Mouse (Mus musculus): ENCODE measurements around the gene Mettl23.
"Not testable (repeated sequence)": the region's sequence is repeated elsewhere in the genome, so short reads cannot be mapped to it uniquely, and the experiment has no call there.

Mettl23 gene

GRCm38 (mm10) chr11:116819932-116820593 is 23.0 kb upstream of the Mettl23 start:
- no peak for DNase-seq

GRCm38 (mm10) chr11:116821057-116821940 is 21.8 kb upstream of the Mettl23 start:
- no peak for DNase-seq

DNA sequence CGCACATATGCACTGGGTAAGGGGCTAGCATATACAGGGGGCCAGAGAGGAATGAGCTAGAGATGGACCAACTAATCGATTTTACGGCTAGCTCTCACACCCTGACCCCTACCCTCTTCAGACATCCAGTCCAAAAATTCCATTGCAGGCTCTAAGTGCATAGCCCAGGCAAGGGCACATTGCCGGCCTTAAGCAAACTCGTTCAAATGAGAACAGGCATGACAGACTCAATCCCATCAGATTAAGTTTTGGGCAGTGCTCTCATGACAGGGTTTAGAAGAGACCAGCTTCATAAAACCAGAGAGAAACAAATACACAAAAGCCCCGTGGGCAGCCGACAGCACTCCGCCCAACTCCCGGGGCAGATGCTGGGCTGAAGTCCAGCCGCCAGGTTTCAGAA is 20.9 kb upstream of the Mettl23 start:
- DNase-seq = no peak

DNA sequence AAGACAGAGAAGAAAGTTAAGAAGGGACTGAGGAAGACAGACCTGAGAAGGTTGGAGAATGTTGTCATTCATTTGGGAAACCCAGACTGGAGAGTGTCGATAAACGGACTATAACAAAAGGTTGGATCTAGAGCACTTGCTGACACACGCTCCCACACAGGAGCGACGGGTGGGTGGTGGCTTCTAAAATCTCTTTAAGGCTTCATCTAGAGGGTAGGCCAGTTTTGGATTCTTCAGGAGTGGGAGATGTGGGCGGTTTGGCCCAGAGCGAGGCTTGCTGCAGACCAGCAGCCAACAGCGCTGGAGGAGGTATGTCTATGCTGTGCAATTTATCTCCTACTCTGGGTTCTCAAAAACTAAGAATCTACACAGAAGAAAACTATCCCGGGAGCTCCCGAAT is 20.5 kb upstream of the Mettl23 start:
- no peak for DNase-seq

DNA sequence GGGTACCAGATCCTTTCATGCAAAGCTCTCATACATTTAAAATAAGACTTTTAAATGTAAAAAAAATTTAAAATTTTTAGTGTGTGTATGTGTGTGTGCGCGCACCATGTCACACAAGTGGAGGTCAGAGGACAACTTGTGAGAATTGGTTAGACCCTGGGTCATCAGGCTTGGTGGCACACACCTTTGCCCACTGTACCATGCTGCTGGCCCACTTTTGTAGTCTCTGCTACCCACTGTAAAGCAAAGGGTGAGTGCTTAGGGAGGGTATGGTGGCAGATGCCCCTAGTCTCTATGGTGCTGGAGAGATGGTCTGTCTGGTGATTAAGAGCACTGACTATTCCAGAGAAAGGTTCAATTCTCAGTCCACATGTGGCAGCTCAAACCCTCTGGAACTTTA is 19.8 kb upstream of the Mettl23 start:
- DNase-seq = no peak

- not testable (repeated sequence) for DNase-seq
These were observed 19.2 kb upstream of the Mettl23 start for GRCm38 (mm10) chr11:116823885-116824284.

DNA sequence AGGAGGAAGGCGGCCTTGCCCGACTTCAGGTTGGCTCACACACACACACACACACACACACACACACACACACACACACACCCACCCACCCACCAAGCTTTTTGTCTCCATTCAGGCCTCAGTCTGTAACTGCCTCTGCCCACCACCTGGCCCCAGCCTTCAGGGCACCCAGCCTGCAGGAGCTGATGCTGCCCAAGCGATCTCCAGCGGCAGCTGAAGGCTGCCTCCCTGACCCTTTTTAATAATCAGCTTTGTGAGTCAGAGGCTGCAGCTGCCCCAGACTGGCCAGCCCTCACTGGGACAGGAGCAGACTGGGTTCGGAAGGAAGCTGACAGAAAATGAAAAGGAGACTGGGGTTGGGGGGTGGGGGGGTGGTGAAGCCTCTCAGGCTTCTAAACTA is 17.8 kb upstream of the Mettl23 start:
- DNase-seq = no peak

DNA sequence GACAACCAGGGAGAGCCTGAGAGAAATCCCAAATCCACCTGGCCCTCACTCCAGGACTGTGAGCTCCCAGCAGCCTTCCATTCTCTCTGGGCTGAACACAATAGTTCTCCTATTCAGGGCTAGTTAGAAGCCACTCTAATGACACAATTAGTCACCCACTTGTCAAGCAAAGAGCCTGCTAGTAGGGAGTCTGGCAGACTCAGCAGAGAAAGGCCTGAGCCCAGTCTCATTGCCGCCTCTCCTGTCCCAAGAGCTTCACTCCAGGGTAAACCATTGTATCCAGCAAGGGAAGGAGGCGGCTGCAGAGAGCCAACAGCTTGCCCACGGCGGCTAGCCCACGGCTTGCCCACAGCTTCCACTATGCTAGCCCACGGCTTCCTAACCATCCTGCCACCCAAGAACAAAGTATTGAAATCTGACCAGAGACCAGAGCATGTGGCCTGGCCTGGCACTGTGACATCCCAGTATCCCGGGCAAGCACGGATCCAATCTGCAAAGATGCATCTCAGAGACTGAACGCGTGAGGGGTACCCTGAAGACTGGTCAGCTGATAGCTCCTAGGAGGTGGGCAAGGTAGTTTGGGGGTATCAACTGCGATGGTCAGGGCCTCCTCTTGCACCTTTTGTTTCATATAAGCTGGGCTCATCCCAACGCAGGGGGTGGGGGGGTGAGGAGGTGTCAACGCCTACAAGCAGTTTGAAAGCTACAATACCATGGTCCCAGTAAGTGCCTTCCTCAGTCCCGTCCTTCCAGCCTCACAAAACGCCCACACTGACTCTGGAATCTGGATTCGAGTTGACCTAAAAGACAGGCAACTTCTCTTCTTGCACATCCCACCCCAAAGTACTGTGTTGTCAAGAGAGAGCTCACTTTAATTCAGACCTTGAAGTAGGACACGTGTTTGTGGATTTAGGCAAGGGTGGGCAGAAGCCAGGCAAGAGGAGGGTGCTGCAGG is 16.3 kb upstream of the Mettl23 start:
- DNase-seq = no peak

- peak; percentile 70 to 85 for DNase-seq
These were observed 15.4 kb upstream of the Mettl23 start, which contains the start of gene Mxra7 for GRCm38 (mm10) chr11:116827534-116828165. Mxra7 (minus strand) TSS chr11:116828046.

GRCm38 (mm10) chr11:116832172-116832685 is 10.8 kb upstream of the Mettl23 start:
- DNase-seq = no peak

DNA sequence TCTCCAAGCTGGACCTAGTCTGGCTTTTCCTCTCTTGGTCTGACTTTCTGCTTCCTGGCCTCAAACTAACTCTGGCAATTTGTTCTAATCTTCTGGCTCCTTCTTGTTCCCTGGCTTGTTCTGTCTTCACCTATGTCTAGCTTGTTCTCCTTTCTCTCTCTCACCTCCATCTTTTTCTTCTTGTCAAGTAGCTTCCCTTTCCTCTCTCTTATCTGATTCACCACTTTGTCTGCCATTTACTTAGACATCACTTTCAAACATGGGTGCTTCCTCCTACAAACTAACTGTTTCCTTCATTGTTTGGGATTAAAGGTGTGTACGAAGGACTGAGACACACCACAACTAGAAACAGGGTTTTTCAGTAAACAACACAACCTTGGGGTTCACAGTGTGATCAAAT is 8.1 kb upstream of the Mettl23 start:
- DNase-seq = no peak

- no peak for DNase-seq
These were observed 6.8 kb upstream of the Mettl23 start for GRCm38 (mm10) chr11:116836283-116836682.

DNA sequence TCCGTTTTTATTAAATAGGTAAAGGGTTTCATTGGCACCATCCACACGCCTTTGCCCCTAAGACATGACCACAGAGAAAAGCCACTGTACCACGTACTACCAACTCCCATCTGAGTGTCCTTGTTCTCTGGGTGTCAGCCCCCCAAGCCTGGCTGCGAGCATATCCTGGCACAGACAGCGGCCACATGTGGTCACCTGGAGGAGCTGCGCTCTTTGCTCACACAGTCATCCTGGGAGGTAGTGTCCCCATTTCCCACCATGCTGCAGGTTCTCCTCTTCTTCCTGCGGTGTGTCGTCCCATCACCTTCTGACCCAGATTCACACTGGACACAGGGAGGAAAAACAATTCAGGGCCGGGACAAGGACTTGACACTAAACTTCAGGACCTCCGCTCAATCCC is 5.6 kb upstream of the Mettl23 start:
- no peak for DNase-seq

DNA sequence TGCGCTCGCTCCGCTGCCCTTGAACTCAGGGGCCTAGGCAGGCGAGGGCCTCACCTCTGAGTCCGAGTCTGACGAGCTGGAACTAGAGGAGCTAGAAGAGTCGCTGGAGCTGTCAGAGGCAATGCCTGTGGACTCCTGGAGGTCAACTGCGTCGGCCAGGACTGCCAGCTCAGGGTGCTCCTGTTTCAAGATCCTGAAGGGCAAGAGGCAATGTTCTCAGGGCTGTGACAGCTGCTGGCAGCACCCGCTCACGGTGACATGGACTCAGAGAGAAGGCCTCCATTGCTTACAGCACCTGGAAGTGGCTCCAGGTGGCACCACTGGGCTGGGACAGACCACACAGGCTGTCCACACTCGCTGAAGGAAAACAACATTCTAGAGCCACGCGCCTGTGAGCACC is 4.1 kb upstream of the Mettl23 start:
- DNase-seq = no peak

DNA sequence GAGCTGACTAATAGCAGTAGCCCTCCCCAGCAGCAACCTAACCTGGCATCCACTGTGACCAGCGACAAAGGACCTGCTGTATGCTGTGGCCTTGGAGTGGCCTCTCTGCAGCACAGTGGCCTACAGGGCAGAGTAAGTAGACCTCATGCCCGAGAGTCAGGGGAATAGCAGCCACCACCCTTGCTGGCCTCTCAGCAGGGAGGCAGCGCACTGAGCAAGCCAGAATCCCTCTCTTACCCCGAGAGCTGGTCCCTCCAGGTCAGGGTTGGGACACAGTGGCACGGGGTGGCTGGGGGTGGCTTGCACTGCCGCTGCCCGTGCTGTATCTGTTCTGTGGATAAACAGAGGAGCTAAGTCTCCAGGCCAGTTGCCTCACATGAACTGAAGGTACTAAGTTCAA is 3.5 kb upstream of the Mettl23 start:
- DNase-seq = no peak

GRCm38 (mm10) chr11:116840748-116841147 is 2.3 kb upstream of the Mettl23 start:
- no peak for DNase-seq

GRCm38 (mm10) chr11:116842531-116843260 is 382 bp upstream of the Mettl23 start:
- peak; percentile 73 to 74 for DNase-seq

DNA sequence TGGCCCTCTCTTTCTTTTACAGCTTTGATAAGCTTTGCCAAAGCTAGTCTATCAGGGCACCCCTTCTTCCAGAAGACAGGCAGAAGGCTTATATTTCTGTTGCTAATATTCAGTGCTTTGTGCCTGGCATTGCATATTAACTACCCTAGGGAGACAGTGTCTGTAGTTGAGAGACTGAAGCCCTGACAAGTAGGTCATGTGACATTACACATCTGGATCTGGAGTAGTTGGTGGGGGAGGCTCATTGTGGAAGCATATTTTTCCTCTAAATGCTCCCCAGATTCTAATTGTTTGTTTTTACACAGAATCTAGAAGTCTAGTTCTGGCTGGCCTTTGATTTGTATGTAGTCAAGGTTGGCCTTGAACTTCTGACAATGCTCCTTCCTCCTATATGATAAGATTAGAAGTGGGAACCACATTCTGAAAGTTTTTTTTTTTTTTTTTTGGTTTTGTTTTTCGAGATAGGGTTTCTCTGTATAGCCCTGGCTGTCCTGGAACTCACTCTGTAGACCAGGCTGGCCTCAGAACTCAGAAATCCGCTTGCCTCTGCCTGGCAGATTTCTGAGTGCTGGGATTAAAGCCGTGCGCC is 3.6 kb downstream of the Mettl23 start:
- no peak for DNase-seq

GRCm38 (mm10) chr11:116847187-116848085 is 4.4 kb downstream of the Mettl23 start:
- DNase-seq = no peak
